Mouse (Mus musculus) bone marrow macrophage, adult 2 months (primary cell): ENCODE measurements around the gene Tspan12. TPM values are rescaled to one million over a fixed set of nuclear protein-coding genes. Genes with fewer than 3 reads are reported as not detected.

Source experiments
- H3K27ac ChIP-seq: 2 replicates; pipeline ENCODE4 v1.5.1; 2012; ENCODE audit warnings: low read depth, low read length; ENCODE audit not compliant: insufficient read depth
- H3K4me1 ChIP-seq: 2 replicates; pipeline ENCODE4 v1.6.1; 2012; ENCODE audit warnings: low read length; ENCODE audit not compliant: control insufficient read depth, insufficient read depth
- H3K4me3 ChIP-seq: 2 replicates; pipeline ENCODE4 v1.5.1; 2012; ENCODE audit warnings: mild to moderate bottlenecking, low read length, moderate library complexity; ENCODE audit not compliant: insufficient read depth
- CTCF ChIP-seq: IDR thresholded peaks from 2 replicates; pipeline ENCODE4 v1.5.1; 2012; ENCODE audit warnings: low read depth, mild to moderate bottlenecking, low read length, moderate library complexity
- POLR2A ChIP-seq: IDR thresholded peaks from 2 replicates; pipeline ENCODE4 v1.6.1; 2012; ENCODE audit warnings: mild to moderate bottlenecking, low read depth, low read length, borderline replicate concordance
- polyA plus RNA-seq: library from polyadenylated mRNA; stranded (reverse); fragments of >200 nt; gene quantifications from 2 replicates; pipeline ENCODE4 v1.2.4, GENCODE M21; 2012; ENCODE audit not compliant: missing spikeins, insufficient read depth, insufficient read length

Gene Tspan12
- polyA plus RNA-seq, 1 experiment: not detected

GRCm38 (mm10) chr6:21853342-21853741, 1.0 kb upstream of the Tspan12 start:
- H3K27ac ChIP-seq: no peak overlapping the region
- TF ChIP-seq CTCF: no peak
- no peak for TF ChIP-seq POLR2A
- no peak overlapping the region for H3K4me3 ChIP-seq
- no peaks in the 10 kb centered on the region for H3K4me1 ChIP-seq

DNA sequence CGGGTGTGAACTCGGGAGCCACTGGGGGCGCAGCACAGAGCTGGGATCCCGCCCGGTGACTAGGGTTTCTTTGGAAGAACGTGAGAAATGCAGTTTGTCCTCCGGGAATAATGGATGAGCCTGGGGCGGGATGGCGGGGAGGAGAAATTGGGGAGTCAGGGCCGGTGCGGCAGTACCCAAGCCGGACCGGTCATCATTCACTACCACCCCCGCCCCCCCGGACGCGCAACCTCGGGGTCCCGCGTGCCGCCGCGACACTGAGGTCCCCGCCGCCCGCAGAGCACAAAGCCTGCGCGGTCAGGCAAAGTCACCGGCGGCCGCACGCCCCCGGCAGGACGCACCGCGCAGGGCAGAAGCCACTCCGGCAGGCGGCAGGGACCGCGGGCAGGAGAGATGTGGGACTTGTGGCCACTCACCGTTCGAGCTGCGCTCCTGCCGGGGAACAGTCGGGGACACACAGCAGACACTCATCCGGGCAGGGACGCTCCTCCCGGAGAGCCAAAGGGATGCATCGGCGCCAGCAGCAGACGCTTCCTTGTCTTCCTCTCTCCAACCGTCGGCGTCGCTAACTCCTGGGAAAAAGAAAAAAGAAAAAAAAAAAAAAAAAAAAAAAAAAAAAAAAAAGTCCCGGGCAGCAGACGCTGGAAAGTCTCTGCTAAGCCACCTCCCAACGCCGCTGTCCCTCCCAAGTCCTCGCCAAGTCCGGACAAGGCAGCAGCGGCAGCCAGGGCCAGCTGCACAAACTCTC, 545 bp downstream of the Tspan12 start:
- Histone ChIP-seq H3K27ac (no peak overlapping the region), H3K4me3 (peak overlapping the region; percentile 44), H3K4me1 (no peaks in the 10 kb centered on the region)
- no peak for TF ChIP-seq CTCF
- TF ChIP-seq POLR2A: no peak

GRCm38 (mm10) chr6:21851346-21851595, 1.0 kb downstream of the Tspan12 start:
- Histone ChIP-seq H3K4me1 (no peaks in the 10 kb centered on the region), H3K4me3 (peak overlapping the region; percentile 44; the same call in 1 of the 2 replicates), H3K27ac (no peak overlapping the region)
- TF ChIP-seq CTCF: no peak
- TF ChIP-seq POLR2A: no peak

- Histone ChIP-seq H3K27ac (no peak overlapping the region), H3K4me1 (no peaks in the 10 kb centered on the region), H3K4me3 (no peak overlapping the region)
- TF ChIP-seq POLR2A (no peak), CTCF (no peak)
Measured at GRCm38 (mm10) chr6:21850526-21851345, 1.6 kb downstream of the Tspan12 start.

- H3K4me1 ChIP-seq: no peaks in the 10 kb centered on the region
- TF ChIP-seq POLR2A (no peak), CTCF (no peak)
- H3K27ac ChIP-seq: no peak overlapping the region
- H3K4me3 ChIP-seq: no peak overlapping the region
Measured at GRCm38 (mm10) chr6:21848808-21849207, 3.5 kb downstream of the Tspan12 start.

DNA sequence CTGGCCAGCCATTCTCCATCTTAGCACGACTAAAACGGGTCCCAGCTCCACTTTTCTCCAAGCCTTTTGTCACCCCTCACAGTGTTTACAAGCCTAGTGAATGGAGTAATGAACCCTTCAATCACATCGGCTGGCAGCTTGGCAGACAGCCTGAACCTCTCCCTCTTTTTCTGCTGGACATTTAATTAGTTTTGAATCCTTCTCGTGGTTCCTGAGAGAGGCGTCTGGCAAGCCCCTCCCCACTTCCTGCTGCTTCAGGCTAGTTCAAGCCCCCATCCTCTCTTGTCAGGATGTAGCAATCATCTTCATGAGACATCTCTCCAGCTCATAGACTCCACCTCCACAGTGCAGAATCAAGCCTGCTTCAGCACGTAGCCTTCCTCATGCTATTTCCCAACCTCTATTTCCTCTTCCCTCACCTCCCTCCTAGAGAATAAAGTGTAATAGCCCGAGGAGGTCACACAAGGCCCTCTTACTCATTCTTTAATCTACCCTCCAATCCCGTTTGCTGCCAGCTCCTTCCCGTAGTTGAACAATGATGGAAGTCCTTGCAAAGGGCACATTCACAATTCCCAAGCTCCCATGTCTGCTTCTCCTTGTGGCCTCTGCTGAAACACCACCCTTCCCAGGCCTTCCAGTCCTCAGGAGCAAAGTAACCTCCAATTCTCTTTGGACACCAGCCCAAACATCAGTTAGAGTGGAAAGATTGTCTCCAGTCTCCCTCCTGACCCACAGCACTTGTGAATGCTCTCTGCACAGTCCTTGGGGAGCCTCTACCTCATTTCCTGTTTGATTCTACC, 12.1 kb downstream of the Tspan12 start:
- TF ChIP-seq CTCF (no peak), POLR2A (no peak)
- Histone ChIP-seq H3K4me1 (no peaks in the 10 kb centered on the region), H3K4me3 (no peak overlapping the region), H3K27ac (no peak overlapping the region)

DNA sequence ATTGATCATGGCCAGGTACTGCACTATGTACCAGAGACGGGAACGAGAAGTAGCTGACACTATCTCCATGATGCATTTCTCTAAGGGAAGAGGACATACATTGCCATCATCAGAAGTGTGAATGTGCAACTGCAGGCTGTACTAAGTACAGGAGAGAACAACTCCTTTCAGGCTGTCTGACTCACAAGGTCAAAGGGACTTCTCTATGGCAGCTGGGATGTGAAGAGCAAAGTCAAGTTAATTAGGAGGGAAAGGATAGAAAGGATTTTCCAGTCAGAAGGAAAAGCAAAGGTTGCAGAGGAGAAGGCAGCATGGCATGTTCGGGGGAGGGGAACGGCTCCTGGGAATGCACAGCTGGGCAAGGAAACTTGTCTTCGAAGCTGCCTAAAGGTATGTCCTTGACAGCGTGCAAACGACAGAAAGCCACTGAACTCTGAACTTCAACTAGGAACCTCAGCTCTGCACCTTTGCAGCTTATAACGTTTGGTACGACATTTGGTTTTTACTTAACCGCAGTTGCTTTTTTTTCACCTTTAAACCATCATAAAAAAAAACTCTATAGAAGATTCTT, 13.0 kb downstream of the Tspan12 start:
- Histone ChIP-seq H3K27ac (no peak overlapping the region), H3K4me3 (no peak overlapping the region)
- TF ChIP-seq CTCF (no peak), POLR2A (no peak)

DNA sequence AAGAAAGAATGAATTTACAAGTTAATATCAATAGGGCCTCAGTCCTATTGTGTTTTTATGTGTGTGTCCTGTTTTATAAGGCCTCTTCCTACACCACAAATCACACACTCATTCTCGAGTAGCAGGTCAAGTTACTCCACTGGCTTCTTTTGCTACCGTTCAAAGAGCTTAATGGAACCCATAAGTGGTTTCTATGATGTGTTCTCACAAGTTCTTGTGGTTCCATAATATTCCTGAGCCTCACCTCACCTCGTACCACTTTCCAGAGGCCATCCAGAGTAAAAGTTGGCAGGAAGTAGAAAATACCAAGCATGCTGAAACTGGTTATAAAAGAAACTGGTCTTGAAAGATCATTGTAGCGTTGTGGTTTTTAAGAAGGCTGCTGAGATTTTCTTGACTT, 18.8 kb downstream of the Tspan12 start:
- H3K4me3 ChIP-seq: no peak overlapping the region
- H3K27ac ChIP-seq: no peak overlapping the region
- TF ChIP-seq CTCF (no peak), POLR2A (no peak)
- H3K4me1 ChIP-seq: no peaks in the 10 kb centered on the region

More for the DNA sequence above, 13.0 kb downstream of the Tspan12 start:
- no peaks in the 10 kb centered on the region for H3K4me1 ChIP-seq

DNA sequence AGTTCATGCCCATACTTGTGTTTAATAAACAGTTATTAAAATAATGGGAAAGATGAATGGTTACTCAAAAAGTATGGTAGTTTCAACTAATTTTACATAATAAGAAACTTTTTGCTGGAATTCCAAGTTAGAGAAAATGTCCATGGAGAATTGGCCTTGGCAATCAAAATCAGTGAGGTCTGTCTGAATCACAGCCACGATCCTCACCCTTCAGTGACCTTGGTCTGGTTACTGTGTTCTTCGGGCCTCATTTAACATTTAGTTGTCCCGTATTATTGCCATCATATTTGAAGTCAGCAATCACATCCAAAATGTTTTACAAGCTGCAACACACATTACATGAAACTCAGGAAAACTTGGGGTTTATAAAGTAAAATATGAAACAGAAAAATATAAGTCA, 20.4 kb downstream of the Tspan12 start:
- no peak overlapping the region for H3K27ac ChIP-seq

DNA sequence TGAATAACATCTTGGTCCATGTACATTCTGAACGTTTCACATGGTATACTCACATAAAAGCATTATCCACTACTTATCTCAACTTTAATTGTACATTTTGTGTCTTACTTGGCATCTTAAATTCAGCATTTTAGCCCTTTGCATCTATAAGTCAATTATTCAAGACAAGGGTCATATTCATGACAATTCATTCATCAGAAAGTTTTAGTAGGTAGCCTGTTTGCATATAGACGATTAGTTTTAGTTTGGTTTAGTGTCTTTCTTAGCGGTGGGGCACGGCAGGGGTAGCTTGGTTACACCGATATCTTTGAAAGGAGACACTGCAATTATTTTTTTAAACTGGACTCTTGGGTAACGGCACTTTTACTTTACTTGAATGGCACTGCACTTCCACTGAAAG, 21.4 kb downstream of the Tspan12 start:
- Histone ChIP-seq H3K4me1 (no peaks in the 10 kb centered on the region), H3K27ac (no peak overlapping the region), H3K4me3 (no peak overlapping the region)
- TF ChIP-seq POLR2A (no peak), CTCF (no peak)

More for the DNA sequence above, 20.4 kb downstream of the Tspan12 start:
- H3K4me3 ChIP-seq: no peak overlapping the region
- TF ChIP-seq CTCF (no peak), POLR2A (no peak)
- no peaks in the 10 kb centered on the region for H3K4me1 ChIP-seq
